Mouse (Mus musculus) ovary, postnatal 10 days (tissue): ENCODE measurements at regions not wholly inside any gene's neighbourhood (a gene's known extent, or its start where the extent isn't known, plus 50 kb on each side); places are given as distances from the start of the nearest gene placed in this dataset.

Experiments
- DNase-seq: peaks from one replicate; pipeline ENCODE4 v3.0.0; 2022; ENCODE audit warnings: low spot score

DNA sequence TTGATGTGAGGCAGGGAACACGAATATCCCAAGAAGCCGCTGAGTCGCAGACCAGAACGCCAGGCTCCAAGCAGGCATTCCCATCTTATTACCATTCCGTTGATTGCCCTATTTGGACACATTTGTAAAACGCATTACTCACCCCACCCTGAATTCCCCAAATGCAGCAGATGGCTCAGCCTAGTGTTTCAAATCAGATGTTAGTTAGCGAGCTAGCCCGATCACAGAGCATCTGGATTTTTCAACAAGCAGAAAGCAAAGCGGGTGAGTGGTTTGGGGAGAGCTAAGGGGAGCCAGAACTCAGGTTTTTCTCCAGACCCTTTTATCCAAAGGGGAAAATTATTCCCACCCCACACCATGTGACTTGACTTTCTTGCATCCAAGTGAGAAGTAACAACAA lies 273.2 kb downstream of the Rwdd3 start:
- DNase-seq = no peak

DNA sequence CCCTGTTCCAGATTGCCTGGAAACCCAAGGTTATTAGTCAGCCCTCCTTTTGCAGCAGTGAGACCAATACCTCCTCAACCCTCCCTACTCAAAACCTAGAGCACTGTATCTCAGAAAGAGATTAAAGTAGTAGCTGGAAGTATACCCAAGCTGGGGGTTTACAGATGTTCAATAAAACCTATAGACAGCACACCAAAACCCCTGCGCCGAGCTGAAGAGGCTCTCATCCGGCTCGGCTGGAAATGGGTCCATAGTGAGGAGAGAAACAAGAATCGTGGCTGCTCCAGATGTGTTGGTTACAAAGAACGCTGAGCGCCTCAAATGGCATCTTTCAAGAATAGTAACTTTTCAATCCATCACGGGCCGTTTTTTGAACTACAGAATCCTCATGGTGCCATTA lies 273.7 kb downstream of the Rwdd3 start:
- DNase-seq = no peak

DNA sequence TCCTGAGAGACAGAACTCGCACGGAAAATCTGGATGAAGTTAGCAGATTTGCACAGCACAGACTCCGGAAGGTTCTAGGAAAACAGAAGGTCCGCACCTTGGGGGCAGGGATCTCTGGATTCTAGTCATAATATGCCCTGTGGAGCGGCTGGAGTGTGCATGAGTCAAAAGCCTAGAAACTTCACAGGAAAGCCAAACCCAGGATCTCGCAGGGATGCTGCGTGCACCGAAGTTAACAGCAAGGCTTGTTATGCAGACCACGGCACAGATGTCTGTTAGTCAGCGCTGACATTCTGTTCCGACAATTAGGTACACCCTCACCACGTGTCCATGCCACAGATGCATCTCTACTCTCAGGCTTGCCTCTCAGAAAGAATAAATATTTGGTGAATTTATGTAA lies 274.3 kb downstream of the Rwdd3 start:
- DNase-seq = no peak

DNA sequence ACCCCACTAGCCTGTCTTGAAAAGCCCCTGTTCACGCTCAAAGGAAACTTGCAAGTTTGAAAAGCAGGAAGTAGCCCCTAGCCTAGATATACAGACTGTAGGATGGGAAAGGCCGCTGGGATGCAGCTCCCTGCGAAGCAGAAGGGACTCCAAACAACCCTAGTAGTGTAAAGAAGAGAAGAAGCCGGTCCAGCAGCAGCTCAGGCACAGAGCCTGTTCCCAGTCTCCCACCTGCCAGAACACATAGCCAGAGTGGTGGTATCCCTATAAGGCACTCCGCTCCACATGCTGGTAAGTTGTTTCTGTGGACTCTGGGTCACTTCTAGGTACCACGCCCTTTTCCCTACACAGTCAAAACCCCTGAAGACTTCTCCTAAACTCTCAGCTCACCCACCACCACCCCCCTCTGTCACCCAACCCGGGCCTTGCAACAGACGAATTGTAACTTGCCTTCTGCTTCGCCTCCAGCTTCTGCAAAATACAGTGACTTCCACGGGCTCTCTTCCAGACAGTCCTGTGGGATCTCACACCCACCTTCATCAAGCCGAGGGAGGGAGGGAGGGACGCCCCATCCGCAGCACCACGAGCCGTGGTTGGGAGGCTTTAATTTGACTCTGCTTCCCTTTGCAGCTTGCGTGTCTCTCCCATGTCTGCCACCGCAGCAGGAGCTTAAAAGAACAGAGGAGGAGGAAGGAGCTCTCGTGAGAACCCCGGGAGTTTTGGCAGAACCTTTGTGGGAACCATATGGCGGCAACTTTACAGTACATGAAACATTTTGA lies 285.2 kb downstream of the Rwdd3 start:
- DNase-seq = no peak

DNA sequence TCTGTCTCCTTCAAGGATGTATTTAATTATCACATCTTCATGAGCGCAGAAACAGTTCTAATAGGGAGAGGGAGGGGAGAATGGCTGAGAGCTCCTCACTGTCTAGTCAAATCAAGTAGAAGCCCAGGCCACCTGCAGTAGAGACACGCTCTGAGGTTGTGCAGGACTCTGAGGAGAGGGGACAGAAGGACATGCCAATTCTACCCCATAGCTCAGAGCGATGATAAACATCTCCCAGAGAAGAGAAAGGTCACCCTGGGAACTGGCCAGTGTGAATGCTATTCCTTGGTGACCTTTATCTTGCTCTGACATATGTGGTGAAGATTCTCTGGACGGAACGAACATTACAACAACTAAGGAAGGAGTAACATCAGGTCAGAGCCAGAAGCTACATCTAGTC lies 286.1 kb downstream of the Rwdd3 start:
- no peak for DNase-seq

DNA sequence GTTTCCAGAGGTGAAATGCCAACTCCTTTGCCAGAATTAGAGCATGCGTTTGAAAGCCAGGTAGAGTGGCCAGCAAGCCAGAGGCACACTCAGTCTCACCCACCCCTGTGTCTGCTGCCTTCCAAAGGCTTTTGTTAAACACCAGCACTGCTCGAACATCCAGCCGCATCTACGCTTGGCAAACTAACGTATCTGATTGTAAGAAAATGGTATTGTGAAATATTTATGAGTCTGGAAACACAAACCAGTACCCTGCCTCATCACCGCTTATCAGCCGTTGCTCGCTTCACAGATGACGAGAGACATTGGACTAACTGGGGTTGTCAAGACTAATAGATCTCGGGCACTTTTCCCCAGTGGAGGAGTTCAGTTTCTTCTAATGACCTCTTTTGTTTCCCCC lies 287.3 kb downstream of the Rwdd3 start:
- no peak for DNase-seq

DNA sequence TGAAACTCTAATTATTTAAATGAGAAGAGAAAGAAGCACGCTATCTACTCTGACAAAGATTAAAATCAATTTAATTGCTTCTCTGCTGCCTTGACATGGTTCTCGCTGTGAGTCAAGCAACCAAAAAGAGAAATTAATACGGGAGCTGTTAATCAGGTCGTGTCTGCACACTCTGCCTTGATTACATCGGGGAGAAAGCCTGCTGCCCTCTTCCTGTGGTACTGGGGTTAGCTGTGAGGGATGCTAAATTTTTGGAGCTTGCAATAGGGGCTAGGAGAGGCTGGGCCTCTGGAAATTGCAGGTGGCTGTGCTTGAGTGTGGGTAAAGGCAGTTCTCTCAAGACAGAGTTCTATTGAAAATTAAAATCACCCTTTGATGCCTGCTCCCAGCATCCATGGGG lies 287.8 kb downstream of the Rwdd3 start:
- no peak for DNase-seq

DNA sequence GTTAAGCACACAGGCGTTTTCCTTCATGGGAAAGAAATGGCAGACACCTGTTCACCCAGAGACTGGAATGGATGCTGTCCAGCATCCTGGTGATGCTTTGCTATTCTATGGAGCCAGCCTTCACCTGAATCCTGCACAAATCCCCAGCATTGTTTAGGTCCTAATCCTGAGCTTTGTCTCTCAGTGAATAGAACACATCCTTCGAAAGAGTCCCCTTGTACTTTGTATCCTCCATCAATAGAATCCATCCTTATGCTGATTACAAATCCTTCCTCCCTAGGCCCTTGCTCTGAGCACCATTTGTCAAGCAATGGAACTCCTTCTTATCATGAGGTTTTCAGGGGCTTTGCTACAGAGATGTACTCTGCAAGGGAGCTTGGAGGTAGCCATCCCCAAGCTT lies 292.1 kb downstream of the Rwdd3 start:
- DNase-seq = no peak

DNA sequence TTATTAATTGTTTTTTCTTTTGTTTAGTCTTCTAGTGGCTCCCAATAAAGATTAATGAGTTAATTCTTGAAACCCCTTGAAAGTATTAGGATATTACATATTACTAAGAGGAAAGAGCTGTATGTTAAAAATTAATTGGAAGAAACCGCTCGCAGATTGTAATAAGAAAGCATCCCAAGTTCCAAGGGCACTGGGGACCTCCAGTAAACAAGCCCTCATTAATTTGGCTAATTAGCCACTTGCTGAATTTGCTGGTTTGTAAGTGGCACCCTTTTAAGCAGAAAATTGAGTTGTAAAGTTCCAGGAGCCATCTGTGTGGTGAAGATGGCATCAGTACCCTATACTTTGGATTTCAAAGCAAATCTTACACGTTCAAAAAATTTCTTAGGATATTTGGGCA lies 295.8 kb downstream of the Rwdd3 start:
- DNase-seq = no peak

DNA sequence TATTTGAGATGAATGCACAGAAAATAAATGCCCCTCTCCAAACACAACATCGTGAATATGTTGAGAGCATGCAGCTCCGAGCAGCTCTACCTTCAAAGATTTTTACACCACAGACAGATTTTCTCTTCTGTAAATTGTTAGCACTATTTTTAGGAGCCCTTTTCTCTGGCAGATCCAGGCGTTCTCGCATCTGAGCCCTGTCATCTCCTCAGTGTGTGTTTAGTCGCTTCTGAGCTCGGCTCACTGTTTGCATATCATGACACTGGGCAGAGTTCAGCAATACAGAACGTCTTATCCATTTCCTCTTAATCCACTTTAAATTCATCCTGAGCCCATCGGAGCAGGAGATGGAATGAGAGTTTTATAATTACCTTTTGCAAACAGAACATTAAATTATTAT lies 306.5 kb downstream of the Rwdd3 start:
- no peak for DNase-seq

DNA sequence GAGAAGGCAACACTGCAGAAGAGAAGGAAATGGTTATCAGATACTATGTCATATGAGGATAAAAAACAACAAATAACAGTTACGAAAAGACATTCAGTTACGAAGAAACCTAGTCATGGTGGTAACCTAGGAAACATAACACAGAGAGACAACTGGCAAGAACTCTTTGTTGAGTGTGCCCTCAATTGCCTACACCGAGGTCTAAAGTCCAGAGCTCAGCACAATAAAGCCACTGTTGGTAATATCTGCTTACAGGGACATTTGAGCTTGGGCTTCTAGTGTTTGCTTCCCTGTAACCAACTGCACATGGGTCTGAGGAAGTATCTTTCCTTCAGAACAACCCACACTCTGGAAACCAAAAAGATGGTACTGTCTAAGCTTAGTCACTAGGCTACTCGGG lies 309.9 kb downstream of the Rwdd3 start:
- no peak for DNase-seq

DNA sequence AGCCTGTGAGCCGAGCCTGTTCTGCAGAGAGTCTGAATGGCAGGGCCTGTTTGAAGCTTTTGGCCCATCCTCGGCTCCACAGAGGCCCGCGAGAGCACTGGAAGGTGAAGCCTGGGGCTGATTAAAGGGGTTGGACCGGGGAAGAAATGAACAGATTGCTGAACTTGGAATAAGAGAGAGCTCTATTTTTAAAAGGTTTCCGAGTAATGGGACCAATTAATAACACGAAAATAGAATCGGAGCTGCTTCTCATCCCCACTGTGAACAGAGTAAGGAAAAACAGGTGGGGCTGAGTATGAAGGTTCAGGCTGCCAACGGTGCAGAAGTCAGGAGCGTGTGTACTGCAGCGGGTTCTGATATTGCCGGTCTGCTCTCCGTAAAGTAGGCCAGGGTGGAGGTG lies 313.2 kb downstream of the Rwdd3 start:
- DNase-seq = no peak

DNA sequence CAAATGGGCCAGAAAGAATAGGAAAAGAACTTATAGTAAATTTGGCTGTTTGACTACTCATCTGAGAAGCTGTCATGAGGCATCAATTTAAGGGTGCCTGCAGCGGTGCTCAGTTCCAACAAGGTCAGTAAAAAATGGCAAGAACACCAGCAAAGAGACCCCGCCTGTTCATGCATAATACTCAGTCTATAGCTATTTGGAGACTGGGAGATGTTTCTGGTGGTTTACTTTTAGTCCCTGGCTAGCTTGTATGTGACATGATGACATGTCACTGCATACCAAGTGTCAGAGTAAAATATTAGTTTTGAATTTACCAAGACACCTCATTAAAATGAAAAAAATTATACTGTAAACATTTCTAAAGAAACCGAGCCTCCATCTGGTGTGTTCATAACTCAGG lies 317.2 kb downstream of the Rwdd3 start:
- no peak for DNase-seq

DNA sequence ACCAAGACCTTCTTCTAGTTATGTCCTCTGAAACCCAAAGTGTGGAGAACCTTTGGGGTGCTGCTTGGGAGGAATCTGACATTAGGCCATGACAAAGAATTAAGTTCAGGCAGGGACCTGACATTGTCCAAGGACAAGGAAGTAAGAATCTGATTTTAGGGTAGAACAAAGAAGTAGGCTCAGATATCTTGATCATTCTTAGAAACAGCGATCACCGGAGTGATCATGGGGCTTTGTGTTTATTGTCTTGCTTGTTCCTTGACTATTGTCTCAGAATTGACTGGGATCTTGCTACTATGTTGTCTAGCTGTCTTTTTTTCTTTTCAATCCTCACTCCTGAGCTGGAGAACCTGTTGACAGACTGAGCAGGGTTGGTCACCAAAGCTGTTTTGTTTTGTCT lies 327.9 kb downstream of the Rwdd3 start:
- DNase-seq = no peak

DNA sequence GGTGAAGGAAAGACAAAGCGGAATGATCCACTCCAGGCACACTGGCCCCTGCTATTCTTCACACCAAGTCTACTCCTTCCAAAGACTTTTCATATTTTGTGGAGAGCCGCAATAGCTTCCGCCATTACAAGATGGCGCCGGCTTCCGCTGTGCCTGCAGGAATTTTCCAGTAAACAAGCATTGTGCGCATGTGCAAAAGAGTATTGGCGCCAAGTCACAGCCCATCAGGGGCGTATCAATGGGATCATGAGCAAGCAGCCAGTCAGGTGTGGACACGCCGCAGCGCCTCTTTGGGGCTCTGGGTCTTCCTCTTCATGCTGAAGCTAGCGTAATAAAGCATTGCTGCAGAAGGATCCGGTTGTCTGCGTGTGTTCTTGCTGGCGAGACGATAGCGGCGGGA lies 348.0 kb downstream of the Rwdd3 start:
- no peak for DNase-seq

DNA sequence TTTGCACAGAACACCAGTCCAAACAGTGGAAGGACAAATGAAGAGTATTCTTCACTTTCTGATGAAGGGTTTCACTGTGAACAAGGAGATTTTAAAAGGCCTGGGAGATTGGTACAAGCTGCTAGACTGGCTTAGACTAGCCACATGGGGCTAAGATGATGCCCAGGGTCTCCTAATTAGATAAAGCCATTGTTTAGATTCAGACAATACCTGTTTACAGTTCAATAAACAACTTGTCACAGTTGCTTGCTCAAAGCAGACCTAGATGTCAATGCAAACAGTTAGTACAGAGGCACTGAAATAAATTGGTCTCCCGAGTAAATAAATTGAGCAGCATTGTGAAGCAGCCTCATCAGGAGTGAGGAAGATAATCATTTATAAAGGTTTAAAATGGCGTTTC lies 359.6 kb downstream of the Rwdd3 start:
- DNase-seq = no peak

DNA sequence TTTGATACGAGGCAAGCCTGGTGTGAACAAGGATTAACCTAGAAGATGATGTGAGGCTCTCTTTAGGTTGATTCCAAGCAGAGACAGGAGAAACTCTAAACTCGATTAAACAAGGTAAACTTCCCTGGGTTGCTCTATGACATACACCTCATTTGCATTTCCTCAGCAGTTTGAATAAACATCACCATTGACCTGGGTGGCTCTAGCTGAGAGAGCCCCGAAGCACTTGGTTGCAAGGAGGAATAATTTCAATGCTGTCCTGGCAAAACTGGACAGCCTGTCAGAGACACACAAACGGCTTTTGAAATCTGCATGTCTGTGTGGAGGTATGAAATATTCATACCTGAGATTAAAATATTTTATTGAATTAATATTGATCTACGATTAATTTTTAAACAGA lies 361.0 kb downstream of the Rwdd3 start:
- no peak for DNase-seq

DNA sequence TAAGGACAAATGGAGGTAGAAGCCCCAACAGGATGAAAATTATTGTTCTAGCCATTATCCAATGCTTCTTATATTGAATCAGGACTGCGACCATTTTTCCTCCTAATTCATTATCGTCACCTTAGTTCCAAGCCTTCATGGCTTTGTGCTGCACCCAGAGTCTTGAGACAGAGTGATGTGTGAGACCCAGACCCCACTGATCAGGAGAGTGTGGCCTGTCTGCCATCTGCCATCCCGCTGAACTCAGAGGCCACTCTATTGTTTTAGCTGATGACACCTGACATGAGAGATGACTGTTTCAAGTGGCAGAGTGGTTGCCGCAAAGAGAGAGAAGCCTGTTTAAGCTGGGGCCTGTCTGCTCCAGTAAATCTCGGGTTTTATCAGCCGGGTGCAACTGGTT lies 361.4 kb downstream of the Rwdd3 start:
- DNase-seq = no peak

DNA sequence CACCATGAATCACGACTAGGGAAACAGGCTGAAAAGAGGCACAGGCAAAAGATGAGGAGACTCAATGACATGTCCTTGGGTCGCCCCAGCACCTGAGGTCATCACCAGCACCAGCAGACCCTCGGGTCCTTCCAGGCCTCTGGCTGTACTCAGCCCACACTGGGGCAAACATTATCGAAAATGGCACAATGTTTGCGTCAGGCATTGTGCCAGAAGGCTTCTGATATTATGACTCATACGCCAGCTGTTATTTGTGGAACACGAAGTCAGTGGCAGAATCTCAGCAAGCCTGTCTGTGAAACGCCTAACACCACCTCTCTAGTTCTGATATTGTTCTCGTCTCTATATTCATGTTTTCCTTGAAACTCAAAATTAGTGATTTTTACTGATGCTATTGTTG lies 384.8 kb downstream of the Rwdd3 start:
- DNase-seq = no peak

DNA sequence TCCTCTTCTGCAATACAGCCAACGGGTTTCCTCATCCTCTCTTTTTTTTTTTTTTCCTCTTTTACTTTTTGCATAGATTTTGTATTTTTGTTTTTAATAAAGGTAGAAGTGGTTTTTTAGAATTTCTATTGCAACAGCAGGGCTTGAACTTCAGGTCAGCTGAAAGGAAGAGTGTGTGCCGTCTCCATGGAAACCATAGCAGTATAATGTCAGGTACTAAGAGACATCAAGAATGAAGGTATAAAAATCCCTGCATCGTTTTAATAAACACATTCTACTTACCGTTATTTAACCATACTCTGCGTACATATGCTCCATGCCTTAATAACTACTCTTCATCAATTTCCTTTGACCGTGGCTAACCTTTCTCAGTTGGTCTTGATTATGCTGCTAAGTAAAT lies 390.0 kb downstream of the Rwdd3 start:
- DNase-seq = no peak

DNA sequence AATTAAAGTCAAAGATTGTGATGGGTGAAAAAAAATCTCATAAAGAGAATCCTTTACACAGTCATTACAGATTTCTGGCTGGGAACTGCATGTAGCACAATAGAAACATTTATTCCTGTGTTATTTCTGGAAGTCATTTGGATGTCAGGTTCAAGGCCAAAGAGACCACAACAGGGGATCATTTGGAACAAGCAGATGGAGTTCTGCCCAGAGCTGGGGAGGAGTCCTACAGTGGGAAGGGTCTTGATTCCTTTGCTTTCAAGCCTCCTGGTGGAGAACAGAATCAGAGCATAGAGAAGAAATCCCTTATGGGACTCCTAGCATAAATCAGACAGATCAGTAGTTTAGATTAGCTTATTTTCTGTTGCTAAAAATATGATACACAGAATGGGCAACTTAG lies 392.4 kb downstream of the Rwdd3 start:
- no peak for DNase-seq

DNA sequence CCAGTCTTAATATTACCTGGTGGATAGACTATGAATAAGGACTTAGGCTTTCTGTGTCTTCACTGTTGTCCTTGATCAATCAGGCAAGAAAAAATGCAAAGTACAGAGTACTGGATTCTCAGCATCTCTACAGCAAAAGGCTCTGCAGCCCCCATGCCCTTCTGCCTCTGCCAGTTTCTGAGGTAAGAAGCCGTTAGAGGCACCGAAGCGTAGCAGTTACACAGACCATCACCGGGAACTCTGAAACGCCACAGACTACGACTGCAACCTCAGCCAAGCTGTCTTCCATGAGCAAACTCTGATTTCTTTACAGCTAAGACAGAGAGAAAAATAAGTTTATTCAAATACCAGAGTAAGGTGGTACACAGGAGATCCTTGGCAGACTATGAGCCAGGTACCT lies 396.5 kb downstream of the Rwdd3 start:
- DNase-seq = no peak

DNA sequence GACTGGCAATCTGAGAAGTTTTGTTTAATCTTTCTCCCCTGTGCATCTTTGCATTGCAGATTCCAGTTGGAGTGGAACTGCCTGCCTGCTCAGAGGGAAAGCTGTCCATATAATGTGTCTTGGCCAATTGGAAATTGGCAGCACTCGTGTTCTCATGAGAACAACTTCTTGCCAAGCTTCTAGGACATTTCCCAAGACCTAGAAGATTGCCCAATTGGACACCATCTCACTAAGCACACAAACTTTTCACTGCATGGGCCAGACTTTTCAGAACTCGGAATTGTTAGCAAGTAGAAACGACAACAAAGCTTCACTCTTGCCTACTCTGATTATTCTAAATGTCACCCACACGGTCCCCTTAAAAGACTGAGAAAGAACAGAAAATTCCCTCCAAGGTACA lies 409.8 kb downstream of the Rwdd3 start:
- no peak for DNase-seq

DNA sequence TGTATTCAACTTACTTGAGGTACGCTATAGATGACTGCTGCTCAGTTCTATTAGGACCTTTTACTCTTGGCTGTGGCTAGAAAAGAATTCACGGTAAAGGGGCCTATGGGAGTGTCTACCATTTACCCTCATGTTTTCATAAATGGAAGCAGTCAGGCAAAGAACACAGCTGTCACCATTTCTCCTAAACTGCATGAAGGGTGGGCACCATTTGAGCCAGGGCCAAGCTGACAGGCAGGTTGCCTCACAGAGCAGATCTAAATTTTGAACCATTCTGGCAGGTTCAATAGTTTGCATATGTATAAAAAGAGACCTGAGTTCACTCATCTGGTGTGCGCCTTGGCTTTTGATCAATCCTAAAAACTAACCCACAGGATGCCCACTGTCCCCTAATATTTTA lies 410.3 kb downstream of the Rwdd3 start:
- no peak for DNase-seq

DNA sequence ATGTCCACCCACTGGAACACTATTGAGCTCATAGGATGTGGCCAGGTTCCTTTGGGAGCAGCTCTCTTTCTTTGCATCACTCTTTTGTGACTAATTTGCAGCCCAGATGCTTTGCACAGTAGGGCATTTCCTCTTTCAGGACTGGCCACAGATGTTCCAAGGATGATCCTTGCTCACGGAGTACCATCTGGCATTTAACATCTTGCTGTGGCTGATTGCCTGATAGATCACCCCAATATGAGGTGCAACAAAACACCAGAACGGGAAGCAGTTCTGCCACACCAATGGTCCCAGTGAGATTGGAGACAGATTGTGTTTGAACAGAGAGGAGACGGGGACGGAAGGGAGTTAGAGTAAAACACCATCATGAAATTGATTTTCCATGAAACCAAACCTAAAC lies 423.0 kb downstream of the Rwdd3 start:
- DNase-seq = no peak
